Mouse (Mus musculus) liver, adult (tissue): ENCODE results near the gene Clk2.

ENCODE experiments used
- GATA4 ChIP-seq: IDR thresholded peaks from 2 replicates; pipeline ENCODE4 v1.6.1; 2014; ENCODE audit warnings: mild to moderate bottlenecking, low read length; ENCODE audit not compliant: insufficient replicate concordance

Gene Clk2

GRCm38 (mm10) chr3:89148567-89148966 lies 16.0 kb upstream of the Clk2 start:
- no peak for TF ChIP-seq GATA4

DNA sequence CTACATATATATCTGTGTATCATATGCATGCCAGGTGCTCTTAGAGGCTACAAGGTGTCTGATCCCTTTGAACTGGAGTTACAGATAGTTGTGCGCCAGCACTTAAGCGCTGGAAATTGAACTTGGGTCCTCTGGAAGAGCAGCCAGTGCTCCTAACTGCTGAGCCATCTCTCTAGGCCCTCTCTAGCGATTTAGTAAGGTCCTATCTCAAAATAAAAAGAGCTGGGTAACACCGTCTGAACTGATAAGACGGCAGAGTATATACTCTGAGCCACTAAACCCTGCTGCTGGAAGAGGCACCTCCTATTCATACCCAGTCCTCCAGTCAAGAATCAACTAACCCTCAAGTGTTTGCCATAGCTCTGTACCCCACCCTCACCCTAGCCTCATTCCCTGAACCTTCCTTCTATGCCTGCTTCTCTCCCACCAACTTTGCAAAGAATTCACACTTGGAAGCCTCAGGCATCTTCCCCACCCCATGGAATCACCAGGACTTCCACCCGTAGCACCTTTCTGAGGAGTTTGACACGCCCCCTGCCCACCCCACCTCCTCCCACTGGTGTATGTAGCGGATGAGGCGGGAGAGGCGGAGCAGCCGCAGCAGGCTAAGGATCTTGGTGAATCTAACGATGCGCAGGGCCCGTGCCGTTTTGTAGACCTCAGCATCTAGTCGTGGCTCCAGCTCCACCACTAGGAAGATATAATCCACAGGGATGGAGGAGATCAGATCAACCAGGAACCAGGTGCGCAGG lies 12.3 kb upstream of the Clk2 start:
- no peak for TF ChIP-seq GATA4

DNA sequence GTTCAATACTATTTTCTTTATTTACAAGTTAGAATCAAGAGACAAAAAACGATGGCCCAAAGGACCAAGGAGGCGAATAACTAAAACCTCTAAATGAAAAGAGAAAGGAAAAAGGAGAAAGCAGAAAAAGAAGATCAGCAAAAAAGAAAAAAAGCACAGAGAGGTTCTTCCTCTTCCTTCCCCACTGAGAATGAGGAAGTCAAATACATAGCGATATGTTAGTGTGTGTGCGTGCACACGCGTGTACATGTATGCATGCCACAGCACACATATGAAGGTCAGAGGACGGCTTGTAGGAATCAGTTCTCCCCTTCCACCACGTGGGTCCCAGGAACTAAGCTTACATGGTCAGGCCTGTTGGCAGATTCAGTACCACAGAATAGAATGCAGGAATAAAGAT lies 7.6 kb upstream of the Clk2 start:
- TF ChIP-seq GATA4: no peak

DNA sequence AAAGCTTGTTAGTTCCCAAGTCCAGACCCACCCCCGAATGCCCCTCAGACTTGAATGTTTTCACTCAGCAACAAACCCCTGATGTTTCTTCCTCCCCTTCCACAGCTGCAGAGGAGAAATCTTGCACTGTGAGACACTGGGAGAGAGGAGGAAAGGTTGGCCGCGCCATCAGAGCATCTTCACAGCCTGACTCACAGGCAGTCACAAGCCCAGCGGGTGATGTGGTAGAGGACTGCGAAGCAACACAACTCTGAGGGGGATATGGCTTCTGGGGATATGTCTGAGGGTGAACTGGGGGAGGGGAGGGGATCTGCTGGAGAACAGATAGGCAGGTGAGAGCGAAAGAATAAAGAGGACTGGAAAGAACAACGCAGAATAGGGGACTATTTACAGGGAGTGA lies 5.9 kb upstream of the Clk2 start:
- TF ChIP-seq GATA4: no peak

DNA sequence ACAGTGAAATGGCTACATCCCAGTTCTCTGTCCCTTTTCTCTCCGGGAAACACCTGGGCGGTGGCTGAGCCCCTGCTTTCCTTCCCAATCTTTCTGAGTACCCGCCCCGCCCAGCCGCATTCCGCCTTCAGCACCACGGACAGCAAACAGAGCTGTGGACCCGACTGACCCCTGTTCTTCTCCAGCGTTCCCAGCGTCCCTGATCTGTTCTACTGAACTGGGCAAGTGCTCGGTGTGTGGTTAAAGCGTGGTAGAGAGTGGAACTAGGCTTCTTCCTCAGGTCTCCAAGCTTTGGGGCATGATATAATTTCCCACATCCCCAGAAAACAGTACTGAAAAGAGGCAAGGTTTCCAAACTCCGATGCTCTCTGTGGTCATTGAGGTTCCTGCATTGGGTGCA lies 5.4 kb upstream of the Clk2 start:
- no peak for TF ChIP-seq GATA4

- no peak for TF ChIP-seq GATA4
Observed at GRCm38 (mm10) chr3:89159616-89160344, 4.8 kb upstream of the Clk2 start, which contains the start of gene Hcn3. Gene Hcn3 (minus strand): TSS chr3:89160196.

- no peak for TF ChIP-seq GATA4
Observed at GRCm38 (mm10) chr3:89161786-89162185, 2.8 kb upstream of the Clk2 start.

GRCm38 (mm10) chr3:89163123-89163522 lies 1.5 kb upstream of the Clk2 start:
- TF ChIP-seq GATA4: no peak

- TF ChIP-seq GATA4: no peak
Observed at GRCm38 (mm10) chr3:89163643-89164245, 851 bp upstream of the Clk2 start.

DNA sequence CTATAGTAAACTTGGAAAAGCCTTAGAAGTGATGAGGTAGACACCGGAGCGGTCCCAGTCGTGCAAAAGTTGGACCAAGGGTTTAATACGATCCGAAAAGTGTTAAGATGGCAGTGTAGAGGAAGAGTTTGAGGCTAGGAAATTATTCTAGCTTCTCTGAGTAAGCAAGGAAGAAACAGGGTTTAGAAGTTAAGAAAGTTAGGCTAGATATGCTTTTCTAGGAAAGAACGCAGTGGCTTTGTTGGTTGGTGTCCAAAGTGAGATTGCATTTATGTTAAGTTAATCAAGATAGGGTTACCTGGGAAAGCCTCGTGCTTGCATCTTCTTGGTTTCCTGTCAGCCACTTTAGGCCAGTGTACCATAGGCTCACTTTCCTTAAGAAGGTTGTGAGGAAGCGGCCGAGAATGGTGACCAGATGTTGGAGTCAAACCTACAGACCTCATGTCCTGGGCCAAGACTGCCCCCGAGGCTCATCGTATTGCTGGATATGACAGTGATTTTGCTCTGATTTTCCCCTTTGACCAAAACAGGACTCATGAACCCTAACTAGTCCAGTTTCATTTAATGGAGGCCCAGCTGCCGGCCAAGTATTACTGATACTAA lies 774 bp downstream of the Clk2 start:
- no peak for TF ChIP-seq GATA4

GRCm38 (mm10) chr3:89166945-89167344 lies 2.4 kb downstream of the Clk2 start:
- no peak for TF ChIP-seq GATA4

- TF ChIP-seq GATA4: no peak
Observed at GRCm38 (mm10) chr3:89174844-89175243, 10.2 kb downstream of the Clk2 start.

DNA sequence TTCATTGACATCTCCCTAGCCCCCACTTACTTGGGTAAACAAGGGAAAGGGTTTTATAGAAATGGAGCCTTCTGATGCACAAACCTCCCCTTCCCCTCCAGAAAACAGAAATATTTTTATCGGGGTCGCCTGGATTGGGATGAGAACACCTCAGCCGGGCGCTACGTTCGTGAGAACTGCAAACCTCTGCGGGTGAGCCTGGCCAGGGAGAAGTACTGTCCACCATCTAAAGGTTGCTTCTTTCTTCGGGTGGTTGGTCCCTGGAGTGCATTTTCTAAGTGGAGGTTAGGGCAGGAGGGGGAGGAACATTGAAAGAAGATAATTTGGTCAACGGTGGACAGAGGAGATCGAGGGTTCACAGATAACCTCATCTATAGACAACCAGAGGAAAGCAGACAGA lies 10.9 kb downstream of the Clk2 start:
- no peak for TF ChIP-seq GATA4

DNA sequence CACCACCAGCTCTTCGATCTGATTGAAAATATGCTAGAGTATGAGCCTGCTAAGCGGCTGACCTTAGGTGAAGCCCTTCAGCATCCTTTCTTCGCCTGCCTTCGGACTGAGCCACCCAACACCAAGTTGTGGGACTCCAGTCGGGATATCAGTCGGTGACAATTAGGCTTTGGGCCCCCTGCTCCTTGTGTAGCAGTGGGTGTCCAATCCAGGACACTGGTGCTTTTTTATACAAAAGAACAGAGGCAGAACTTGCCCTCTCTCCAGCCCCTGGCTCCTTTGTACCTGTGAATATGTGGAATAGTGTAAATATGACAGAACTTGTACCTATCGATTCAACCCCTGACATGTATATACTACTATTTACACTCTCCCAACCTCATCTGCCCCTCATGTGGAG lies 11.8 kb downstream of the Clk2 start:
- TF ChIP-seq GATA4: no peak

DNA sequence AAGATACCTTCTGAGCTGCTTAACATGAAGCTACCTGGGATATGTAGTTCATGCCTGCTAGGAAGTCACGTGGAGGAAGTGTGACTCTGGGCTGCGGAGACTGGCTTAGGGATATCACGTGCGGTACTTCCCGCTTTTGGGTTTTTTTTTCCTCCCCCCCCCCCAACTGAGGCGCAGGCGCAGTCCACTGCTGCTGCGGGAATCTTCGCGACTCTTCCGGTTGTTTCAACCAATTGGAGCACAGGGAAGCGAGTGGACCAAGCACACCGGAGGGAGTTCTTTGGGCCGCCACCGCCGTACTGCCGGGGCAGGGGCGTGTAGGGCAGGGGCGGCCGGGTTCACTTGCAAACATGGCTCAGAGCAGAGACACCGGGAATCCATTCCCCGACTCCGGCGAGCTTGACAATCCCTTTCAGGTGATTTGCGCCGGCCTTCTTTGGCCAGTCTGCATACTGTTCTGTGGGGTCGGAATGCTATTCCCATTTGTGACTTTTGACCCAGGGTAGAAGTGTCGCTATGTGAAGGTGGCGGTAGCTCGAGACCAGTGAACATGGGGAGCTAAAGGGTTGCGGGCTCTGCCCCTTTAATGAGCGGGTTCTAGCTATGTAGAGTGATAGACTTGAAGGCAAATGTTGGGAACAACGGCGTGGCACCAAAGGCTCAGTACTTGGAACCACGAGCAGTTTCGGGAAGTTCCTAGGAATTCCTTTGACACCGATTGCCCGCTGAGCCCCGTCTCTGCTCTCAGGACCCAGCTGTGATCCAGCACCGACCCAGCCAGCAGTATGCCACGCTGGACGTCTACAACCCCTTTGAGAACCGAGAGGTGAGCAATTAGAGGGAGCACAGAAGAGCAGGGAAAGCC lies 12.9 kb downstream of the Clk2 start, which contains the start of gene Scamp3:
Gene Scamp3, plus strand, starts transcription at position 232 of the 865 bp plus-strand sequence.
- no peak for TF ChIP-seq GATA4
